Mouse (Mus musculus): ENCODE results near the gene Cdk12. TPM values are rescaled to one million over a fixed set of nuclear protein-coding genes. Genes with fewer than 3 reads are reported as not detected.
"Not testable (repeated sequence)": the region's sequence is repeated elsewhere in the genome, so short reads cannot be mapped to it uniquely, and the experiment has no call there.

The Cdk12 gene
- total RNA-seq (2022) = 10 to 100 TPM; 10.5 to 15.2 (median 11.3) TPM

GRCm38 (mm10) chr11:98202641-98203350 is at the start of gene Cdk12:
TSS of gene Cdk12 (plus strand) at chr11:98203059.
- DNase-seq (ENCODE audit: low spot score in 2 of 2) = peak; percentile 92 to 94

DNA sequence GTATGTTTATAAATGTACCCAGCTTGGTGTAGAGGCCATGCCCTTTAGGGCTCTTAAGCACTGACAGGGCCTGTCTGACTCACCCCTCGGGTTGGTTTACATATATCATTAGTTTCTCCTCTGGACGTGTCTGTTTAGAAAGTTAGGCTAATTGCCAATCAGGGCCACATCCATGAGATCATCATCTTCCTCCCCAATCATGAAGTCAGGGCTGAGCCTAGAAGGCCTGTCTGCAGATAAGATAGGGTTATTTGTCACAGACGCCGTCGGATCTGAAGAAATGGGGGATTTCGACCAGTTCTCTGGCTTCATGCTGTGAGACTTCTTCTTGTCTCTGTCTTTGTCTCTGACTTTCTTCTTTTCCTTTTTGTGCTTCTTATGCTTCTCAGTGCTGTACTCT is 47.8 kb upstream of the Cdk12 start:
- no peak for DNase-seq (ENCODE audit: low spot score in 2 of 2)

DNA sequence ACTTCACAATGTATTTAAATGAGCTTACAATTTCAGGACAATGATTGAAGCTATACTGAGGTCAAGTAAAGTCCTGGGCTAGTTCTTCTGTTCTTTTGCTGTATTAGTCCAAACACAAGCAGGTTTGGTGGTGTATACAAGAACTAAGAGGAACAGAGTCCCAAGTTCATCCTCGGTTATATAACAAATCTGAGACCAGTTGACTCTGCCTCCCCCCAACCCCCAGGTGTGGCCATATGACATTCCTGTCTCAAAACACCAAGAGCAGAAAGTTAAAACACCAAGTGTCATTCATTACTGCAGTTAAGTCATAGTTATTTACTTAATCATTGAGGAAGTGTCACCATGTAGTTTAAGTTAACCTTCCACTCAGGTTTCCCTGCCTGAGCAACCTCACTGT is 34.5 kb upstream of the Cdk12 start:
- DNase-seq (ENCODE audit: low spot score in 2 of 2) = no peak

DNA sequence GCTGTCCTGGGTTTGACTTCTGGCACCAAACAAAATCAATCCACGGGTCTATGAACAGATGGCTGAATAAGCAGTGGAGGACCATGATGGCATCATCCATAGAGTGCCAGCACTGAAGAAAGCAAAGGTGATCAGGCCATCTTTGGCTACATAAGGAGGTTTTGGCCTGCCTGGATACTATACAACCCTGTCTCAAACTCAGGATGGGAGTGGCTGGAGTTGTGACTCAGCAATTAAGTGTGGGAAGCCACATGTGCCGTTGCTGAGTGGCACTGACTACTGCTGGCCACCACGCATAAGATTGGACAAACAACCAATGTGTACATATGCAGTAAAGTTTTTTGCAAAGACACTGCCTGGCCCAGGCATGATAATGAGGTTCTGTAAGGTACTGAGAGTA is 20.7 kb upstream of the Cdk12 start:
- not testable (repeated sequence) for DNase-seq (ENCODE audit: low spot score in 2 of 2)

- DNase-seq (ENCODE audit: low spot score in 2 of 2) = no peak
Measured at GRCm38 (mm10) chr11:98187640-98188395, 15.0 kb upstream of the Cdk12 start.

- DNase-seq (ENCODE audit: low spot score in 2 of 2) = no peak
Measured at GRCm38 (mm10) chr11:98190820-98191219, 12.0 kb upstream of the Cdk12 start.

- DNase-seq (ENCODE audit: low spot score in 2 of 2) = peak; percentile 86 to 90
Measured at GRCm38 (mm10) chr11:98192901-98193805, 9.7 kb upstream of the Cdk12 start, which contains the start of gene Med1. TSS of gene Med1 (minus strand) at chr11:98193293.

DNA sequence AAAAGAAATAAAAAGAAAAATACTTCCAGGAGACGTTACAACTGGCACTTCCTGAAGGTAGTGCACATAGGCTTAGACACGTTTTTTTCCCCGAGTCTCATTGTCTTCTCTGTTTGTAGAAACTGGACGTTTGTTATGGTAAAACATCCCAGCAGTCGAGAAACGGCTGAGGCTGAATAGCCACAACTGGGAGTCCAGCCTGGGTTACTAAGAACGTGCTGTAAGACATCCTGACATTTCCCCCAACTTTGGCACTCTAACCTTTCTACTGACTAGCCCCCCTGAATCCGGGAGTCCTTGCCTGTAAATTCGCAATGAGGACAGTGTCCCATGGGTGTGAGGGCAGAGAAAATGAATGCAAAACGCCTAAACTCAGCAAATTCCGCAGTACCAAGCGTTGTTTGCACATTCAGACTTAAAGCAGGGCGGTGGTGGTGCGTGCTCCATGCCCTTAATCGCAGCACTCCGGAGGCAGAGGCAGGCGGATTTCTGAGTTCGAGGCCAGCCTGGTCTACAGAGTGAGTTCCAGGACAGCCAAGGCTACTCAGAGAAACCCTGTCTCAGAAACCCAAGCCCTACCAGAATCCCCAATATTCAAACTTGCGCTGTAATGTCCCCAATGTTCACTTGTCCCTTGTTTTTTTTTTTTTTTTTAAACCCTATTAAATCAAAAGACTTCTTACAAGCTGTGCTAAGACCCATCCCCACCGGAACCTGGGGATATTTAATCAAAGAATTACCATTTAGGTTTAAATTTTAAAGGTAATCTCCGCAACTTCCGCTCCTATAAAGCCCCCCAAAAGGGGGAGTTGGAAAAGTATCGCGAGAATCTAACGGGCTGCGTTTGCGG is 843 bp upstream of the Cdk12 start:
- DNase-seq (ENCODE audit: low spot score in 2 of 2) = no peak

DNA sequence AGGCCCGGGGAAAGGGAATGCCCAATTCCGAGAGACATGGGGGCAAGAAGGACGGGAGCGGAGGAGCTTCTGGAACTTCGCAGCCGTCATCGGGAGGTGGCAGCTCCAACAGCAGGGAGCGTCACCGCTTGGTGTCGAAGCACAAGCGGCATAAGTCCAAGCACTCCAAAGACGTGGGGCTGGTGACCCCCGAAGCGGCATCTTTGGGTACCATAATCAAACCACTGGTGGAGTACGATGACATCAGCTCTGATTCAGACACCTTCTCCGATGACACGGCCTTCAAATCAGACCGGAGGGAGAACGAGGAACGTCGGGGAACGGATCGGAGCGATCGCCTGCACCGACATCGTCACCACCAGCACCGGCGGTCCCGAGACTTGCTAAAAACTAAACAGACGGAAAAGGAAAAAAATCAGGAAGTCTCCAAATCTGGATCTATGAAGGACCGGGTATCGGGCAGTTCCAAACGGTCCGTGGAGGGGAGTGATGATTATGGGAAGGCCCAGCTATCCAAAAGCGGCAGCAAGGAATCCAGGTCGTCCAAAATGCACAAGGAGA is 572 bp downstream of the Cdk12 start:
- peak; percentile 13 to 41 for DNase-seq (ENCODE audit: low spot score in 2 of 2)

DNA sequence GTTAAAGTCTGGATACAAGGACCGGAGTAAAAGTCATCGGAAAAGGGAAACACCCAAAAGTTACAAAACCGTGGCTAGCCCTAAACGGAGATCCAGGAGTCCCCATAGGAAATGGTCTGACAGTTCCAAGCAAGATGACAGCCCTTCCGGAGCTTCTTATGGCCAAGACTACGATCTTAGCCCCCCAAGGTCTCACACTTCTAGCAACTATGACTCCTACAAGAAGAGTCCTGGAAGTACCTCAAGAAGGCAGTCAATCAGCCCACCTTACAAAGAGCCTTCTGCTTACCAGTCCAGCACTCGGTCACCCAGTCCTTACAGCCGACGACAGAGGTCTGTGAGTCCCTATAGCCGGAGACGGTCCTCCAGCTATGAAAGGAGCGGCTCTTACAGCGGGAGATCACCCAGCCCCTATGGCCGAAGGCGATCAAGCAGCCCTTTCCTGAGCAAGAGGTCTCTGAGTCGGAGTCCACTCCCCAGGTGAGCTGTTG is 1.1 kb downstream of the Cdk12 start:
- no peak for DNase-seq (ENCODE audit: low spot score in 2 of 2)

- no peak for DNase-seq (ENCODE audit: low spot score in 2 of 2)
Measured at GRCm38 (mm10) chr11:98205463-98205862, 2.6 kb downstream of the Cdk12 start.

- not testable (repeated sequence) for DNase-seq (ENCODE audit: low spot score in 2 of 2)
Measured at GRCm38 (mm10) chr11:98206281-98206680, 3.4 kb downstream of the Cdk12 start.

DNA sequence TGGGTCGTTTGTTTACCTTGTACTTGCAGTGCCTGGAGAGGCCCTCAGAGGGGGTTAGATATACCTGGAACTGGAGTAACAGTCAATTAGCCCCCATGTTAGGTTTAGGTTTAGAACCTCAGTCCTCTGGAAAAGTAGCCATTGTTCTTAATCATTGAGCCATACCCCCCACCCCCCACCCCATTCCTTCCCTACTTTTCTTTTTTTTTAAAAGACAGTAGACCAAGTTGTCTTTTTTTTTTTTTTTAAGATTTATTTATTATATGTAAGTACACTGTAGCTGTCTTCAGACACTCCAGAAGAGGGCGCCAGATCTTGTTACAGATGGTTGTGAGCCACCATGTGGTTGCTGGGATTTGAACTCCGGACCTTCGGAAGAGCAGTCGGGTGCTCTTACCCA is 6.8 kb downstream of the Cdk12 start:
- DNase-seq (ENCODE audit: low spot score in 2 of 2) = not testable (repeated sequence)

DNA sequence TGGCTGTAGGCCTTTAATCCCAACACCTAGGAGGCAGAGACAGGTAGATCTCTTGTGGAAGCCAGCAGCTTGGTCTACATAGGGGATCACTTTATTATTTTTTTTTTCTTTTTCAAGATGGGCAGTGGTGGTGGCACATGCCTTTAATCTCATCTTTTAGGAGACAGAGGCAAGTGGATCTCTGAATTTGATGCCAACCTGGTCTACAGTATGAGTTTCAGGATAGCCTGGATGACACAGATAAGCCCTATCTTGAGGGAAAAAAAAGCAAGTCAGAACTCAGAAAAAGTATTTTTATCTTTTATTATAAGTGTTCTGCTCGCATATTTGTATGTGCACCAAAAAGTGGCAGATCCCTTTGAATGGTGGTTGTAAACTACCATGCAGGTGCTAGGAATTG is 10.5 kb downstream of the Cdk12 start:
- no peak for DNase-seq (ENCODE audit: low spot score in 2 of 2)

GRCm38 (mm10) chr11:98226349-98226748 is 23.5 kb downstream of the Cdk12 start:
- no peak for DNase-seq (ENCODE audit: low spot score in 2 of 2)

GRCm38 (mm10) chr11:98238416-98238815 is 35.6 kb downstream of the Cdk12 start:
- DNase-seq (ENCODE audit: low spot score in 2 of 2) = no peak

DNA sequence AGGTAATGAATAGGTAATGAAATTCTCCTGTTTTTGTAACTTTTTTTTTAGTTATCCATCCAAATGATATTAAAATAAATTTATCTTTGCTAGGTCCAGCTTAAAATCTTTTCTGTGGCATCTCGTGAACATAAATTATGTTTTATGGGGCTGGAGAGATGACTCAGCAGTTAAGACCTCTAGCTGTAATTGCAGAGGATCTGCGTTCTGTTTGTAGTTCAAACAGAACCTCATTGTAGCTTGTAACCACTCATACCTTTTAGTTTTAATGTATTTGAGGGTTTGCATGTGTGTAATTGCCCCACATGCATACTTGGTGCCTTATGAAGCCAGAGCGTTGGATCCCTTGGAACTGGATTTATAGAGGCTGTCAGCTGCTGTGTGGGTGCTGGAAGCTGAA is 36.1 kb downstream of the Cdk12 start:
- DNase-seq (ENCODE audit: low spot score in 2 of 2) = no peak

DNA sequence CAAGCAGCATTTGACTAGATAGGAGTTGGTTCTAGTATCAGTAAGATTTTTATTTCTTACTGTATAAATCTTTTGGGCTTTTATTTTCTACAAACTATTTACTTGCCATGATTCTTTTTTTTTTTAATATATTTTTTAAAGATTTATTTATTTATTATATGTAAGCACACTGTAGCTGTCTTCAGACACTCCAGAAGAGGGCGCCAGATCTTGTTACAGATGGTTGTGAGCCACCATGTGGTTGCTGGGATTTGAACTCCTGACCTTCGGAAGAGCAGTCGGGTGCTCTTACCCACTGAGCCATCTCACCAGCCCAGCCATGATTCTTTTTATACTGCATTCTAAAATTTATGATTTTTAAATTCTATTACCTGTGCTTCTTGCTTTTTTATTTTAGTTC is 40.1 kb downstream of the Cdk12 start:
- DNase-seq (ENCODE audit: low spot score in 2 of 2) = not testable (repeated sequence)

- DNase-seq (ENCODE audit: low spot score in 2 of 2) = no peak
Measured at GRCm38 (mm10) chr11:98244415-98244814, 41.6 kb downstream of the Cdk12 start.

DNA sequence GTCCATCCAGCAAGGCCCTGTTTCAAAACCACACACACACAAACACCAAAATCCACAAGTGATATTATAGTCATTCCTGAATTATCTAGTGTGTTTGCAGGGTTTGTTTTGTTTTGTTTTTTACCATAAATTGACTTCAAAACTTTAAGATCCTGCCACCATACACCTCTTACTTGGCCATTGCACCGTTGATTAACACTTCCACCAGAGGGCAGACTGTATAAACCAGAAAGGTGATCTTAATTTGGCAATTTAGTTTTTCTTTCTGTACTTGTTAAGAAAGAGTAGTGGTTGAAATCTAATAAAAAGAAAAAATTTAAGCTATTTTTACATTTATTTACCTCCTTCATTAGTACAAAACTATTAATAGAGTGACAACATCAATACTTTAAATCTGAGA is 44.5 kb downstream of the Cdk12 start:
- no peak for DNase-seq (ENCODE audit: low spot score in 2 of 2)
